8 mouse cellular contexts compared by ENCODE assay signal in genomic region chr5:112215291-112215751, GRCm38 (mm10). TPM values are rescaled to one million over a fixed set of nuclear protein-coding genes. Genes with fewer than 3 reads are reported as not detected.
DNase-seq lines count a peak whose midpoint lies in the region; TF ChIP-seq lines count a peak whose summit lies in the region.

No protein-coding gene starts in this region.

- TF ChIP-seq POLR2A in thymus, adult 2 months (IDR thresholded peaks at IDR 0.05; ENCODE audit: control insufficient read depth, extremely low read depth, insufficient read depth, low read length, poor library complexity), result no peak

- peak overlapping the region; percentile 33 for H3K4me3 ChIP-seq in gastrocnemius, adult 2 months
- H3K4me3 ChIP-seq in E14TG2a.4 (replicated peaks; ENCODE audit: low read length), result peak overlapping the region; percentile 67
- no peak overlapping the region for H3K4me3 ChIP-seq in thymus, adult 2 months (ENCODE audit: control insufficient read depth, insufficient read depth, low read length)

- H3K27me3 ChIP-seq in E14TG2a.4 (ENCODE audit: insufficient read depth, low read length), result peaks cover 22% of the 10 kb centered on the region; the same call in 1 of the 2 replicates
- no peaks in the 10 kb centered on the region for H3K27me3 ChIP-seq in thymus, adult 2 months (ENCODE audit: control insufficient read depth, insufficient read depth, low read length)

- intact Hi-C loops in gastrocnemius, adult 2 months (cut with DNase I), result loop anchor here (10.0 kb wide), 1 partner anchor 209 kb away; no protein-coding TSS in a partner anchor
- intact Hi-C loops in gastrocnemius, postnatal 14 days (cut with DNase I; ENCODE audit: low total_unique reads), result no loop called here

- no peaks in the 10 kb centered on the region for H3K36me3 ChIP-seq in E14TG2a.4 (ENCODE audit: insufficient read depth, low read length)
- no peaks in the 10 kb centered on the region for H3K36me3 ChIP-seq in thymus, adult 2 months (ENCODE audit: control insufficient read depth, insufficient read depth, low read length)

- no peak for TF ChIP-seq CTCF in gastrocnemius, adult 2 months (IDR thresholded peaks at IDR 0.05)
- no peak for TF ChIP-seq CTCF in E14TG2a.4 (conservative IDR thresholded peaks at IDR 0.05; ENCODE audit: low read length)
- no peak for TF ChIP-seq CTCF in thymus, adult 2 months (IDR thresholded peaks at IDR 0.05; ENCODE audit: borderline replicate concordance, control insufficient read depth, extremely low read depth, insufficient read depth, low read length, poor library complexity)

- peaks cover 3% of the 10 kb centered on the region; the same call in 1 of the 2 replicates for H3K9me3 ChIP-seq in E14TG2a.4 (ENCODE audit: low read length)

- peak overlapping the region; percentile 51 for H3K27ac ChIP-seq in gastrocnemius, adult 2 months
- no peak overlapping the region for H3K27ac ChIP-seq in thymus, adult 2 months (ENCODE audit: control insufficient read depth, insufficient read depth, low read length)

- no peak for DNase-seq in gastrocnemius, adult 2 months
- DNase-seq in gastrocnemius, postnatal 14 days, result no peak
- DNase-seq in frontal cortex, postnatal 25 days (ENCODE audit: low spot score in 2 of 2), result peak; percentile 40 to 45
- DNase-seq in lung, postnatal 4 days, result peak; percentile 19 to 35
- DNase-seq in ovary, postnatal 36 days (ENCODE audit: low spot score), result no peak
- no peak for DNase-seq in thymus, adult 2 months
- DNase-seq in thymus, adult 18-20 months, result no peak

- 79% methylated on average over 12 of the region's 12 CpGs for WGBS in thymus, adult 2 months

- peaks cover 92% of the 10 kb centered on the region for H3K4me1 ChIP-seq in E14TG2a.4 (replicated peaks; ENCODE audit: low read depth, low read length)
- H3K4me1 ChIP-seq in thymus, adult 2 months (replicated peaks; ENCODE audit: control insufficient read depth, insufficient read depth, low read length), result peaks cover 7% of the 10 kb centered on the region

RNA-seq across cellular contexts. Expression of gene Cryba4, which starts 37.0 kb away (rescaled TPM):
- total RNA-seq in gastrocnemius, adult 2 months (2021), result under 1 TPM in 1 of 2 experiments, not detected in 1; 0.86 TPM
- under 1 TPM; 0.42 to 0.68 TPM for total RNA-seq in gastrocnemius, postnatal 14 days (2021)
- polyA plus RNA-seq in thymus, adult 2 months (2012; rRNA removed), result 0.41 and 3.1 TPM in 2 replicates

RNA-seq across cellular contexts. Expression of gene Crybb1, which starts 40.3 kb away (rescaled TPM):
- total RNA-seq in gastrocnemius, adult 2 months (2021), result 1 to 10 TPM; 1.6 to 3.7 TPM
- 1 to 10 TPM; 1.9 to 2.0 TPM for total RNA-seq in gastrocnemius, postnatal 14 days (2021)
- polyA plus RNA-seq in thymus, adult 2 months (2012; rRNA removed), result 0.15 and 0.40 TPM in 2 replicates

Comparison
In these comparisons a context has a peak if more than half of its experiments do, and no peak if none do; other contexts are left out.
1. DNase-seq: peak in frontal cortex, postnatal 25 days (2 of 2) and lung, postnatal 4 days (2 of 2); none in gastrocnemius, adult 2 months (single experiment), gastrocnemius, postnatal 14 days (single experiment), ovary, postnatal 36 days (single experiment), thymus, adult 2 months (single experiment) and thymus, adult 18-20 months (0 of 2).